Mouse (Mus musculus) urinary bladder, postnatal 10 days (tissue): Measurements from ENCODE around the gene Ppm1d.

Source experiments
- DNase-seq: peaks from one replicate; pipeline ENCODE4 v3.0.0; 2022; ENCODE audit warnings: low spot score

Ppm1d gene

DNA sequence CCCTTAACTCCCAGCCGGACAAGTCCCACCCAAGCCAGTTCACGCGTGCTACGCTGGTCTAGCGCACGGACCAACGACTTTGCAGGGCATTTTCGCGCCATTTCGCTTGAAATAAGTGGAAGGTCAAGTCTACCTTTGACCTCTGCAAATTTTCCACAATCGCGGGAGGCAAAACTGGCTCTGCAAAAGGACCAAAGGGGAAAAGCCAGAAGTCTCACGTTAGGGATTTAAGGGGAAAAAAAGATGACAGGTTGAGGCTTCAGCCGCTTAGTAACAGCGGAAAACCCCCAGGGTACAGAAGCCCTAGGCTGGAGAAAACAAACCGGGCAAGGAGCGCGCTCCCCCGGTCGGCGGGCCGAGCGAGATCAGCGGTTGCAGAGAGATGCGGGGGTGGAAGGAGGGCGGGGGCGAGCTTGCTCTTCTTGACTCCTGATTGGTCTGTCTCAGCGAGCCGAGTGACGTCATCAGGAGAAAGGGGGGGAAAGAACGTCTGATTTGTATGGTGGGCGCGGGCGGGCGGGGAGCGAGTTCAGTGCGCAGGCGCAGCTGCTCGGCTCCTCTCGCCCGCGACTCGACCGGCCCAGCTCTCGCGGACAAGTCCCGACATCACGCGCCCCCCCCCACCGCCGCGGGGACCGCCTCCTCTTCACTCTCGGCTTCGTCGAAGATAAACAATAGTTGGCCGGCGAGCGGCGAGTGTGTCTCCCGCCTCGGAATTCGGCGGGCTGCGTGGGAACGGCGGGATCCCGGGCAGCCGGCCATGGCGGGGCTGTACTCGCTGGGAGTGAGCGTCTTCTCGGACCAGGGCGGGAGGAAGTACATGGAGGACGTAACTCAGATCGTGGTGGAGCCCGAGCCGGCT is at the start of gene Ppm1d:
Ppm1d (plus strand) TSS at position 532 of the 862 bp plus-strand sequence.
- peak; percentile 96 for DNase-seq

GRCm38 (mm10) chr11:85264635-85265034 is 46.4 kb upstream of the Ppm1d start:
- no peak for DNase-seq

DNA sequence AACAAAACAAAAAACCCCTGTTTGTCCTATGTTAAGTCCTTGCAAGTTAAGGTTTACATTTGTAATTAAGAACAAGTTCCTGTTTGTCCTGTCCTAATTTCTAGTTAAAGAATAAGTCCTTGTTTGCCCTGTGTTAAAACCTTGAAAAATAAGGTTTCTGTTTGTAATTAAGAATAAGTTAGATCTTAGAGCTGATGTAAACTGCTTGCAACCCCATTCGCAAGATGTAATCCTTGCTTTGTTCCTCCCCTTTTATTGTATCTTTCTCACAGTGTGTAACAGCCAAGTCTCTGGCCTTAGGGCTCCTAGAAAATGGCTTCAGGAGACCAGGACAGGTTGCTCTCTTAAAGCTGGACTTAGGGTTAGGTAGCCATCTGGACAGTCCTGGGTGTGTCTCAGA is 43.7 kb upstream of the Ppm1d start:
- no peak for DNase-seq

- DNase-seq, result no peak
Measured at GRCm38 (mm10) chr11:85270631-85271030, 40.4 kb upstream of the Ppm1d start.

DNA sequence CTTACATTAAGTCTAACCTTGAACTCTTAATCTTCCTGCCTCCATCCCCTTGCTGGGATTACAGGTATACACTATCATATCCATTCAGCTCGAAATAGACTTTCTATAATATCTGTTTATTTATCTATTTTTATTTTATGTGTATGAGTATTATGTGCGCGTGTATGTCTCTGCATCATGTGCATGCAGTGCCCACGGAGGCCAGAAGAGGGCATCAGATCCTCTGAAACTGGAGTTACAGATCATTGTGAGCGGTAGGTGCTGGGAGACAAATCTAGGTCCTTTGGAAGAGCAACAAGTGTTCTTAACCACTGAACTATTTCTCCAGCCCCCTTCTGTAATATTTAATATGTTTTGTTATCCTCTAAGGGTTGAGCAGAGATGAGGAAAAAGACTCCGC is 37.7 kb upstream of the Ppm1d start:
- no peak for DNase-seq

- DNase-seq, result no peak
Measured at GRCm38 (mm10) chr11:85275151-85275550, 35.9 kb upstream of the Ppm1d start.

- DNase-seq, result no peak
Measured at GRCm38 (mm10) chr11:85277609-85278008, 33.4 kb upstream of the Ppm1d start.

DNA sequence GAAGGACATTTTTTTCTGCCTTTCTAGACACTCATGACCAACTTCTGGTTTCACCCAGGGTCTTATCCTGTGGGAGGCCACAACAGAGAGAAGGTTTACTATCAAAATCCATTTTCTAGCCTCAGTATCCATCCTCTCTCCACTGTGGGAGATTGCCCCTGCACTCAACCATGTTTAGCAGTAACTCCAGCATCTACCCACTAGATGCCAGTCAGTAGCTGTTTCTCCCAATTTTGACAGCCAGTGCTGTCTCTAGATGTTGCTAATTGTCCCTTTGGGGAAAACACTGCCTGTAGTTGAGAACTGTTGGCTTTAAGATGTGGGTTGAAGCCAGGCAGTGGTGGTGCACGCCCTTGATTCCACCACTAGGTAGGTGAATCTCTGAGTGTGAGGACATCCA is 32.9 kb upstream of the Ppm1d start:
- DNase-seq, result no peak

DNA sequence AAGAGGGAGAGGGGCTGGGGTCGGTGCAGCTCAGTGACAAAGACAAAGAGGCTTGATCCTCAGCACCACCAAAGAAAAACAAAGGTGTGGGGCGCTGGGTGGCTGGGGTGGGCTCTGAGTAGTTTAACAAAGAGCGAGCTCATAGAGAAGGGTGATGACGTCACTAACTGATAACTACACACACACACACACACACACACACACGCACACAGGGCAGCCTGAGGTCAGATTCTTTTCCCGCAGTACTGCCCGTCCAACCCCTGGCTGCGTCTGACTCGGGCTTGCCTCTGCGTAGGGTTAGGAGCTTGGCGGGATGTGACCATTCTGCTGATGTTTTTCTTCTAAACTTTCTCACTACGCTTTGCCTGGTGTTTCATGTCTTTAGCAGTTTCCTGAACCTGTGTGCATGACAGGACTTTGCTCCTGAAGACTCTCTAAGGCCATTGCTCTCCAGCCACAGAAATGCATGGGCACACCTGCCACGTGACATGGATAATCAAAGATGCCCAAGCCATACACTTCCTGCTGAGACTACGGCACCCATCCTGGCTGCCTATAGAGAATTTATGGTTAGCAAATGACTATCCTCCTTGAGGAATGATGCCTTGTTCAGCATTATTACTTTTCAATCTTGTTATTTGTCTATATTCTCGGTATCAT is 29.7 kb upstream of the Ppm1d start:
- DNase-seq, result no peak

DNA sequence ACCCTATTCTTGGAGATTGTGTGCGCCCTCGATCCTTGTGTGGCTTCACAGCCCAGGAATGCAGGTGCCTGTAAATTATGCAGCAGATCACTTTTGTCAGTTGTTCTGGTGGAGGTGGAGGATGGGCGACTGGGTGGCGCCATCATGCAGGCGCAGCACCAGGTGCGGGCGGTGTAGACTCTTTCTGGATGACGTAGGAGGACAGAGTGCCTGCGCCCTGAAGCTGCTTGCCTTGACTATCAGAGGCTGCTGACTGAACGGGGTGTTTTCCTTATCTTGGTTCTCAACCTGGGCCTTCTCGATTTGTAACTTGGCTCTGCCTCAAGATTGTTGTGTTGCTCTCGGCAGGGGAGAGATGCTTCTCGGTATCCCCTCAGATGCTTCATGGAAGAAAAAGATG is 13.1 kb upstream of the Ppm1d start:
- DNase-seq, result no peak

GRCm38 (mm10) chr11:85299880-85300279 is 11.2 kb upstream of the Ppm1d start:
- no peak for DNase-seq

GRCm38 (mm10) chr11:85301161-85301560 is 9.9 kb upstream of the Ppm1d start:
- DNase-seq, result no peak

DNA sequence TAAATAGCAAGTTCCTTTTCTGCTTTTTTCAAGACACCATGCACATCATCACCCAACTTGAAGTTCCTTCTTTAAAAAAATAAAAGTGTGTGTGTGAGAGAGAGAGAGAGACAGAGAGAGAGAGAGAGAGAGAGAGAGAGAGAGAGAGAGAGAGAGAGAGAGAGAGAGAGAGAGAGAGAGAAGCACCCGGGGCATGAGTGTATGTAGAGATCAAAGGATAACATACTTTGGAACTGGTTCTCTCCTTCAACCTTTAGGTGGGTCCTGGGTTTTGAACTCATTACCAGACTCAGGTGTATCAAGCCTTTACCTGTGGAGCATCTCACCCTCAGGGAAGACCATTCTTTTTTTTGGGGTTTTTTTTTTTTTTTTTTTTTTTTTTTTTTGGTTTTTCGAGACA is 9.2 kb upstream of the Ppm1d start:
- no peak for DNase-seq

- DNase-seq, result no peak
Measured at GRCm38 (mm10) chr11:85306577-85307260, 4.3 kb upstream of the Ppm1d start.

GRCm38 (mm10) chr11:85308799-85309198 is 2.2 kb upstream of the Ppm1d start:
- DNase-seq, result no peak

- no peak for DNase-seq
Measured at GRCm38 (mm10) chr11:85310407-85310712, 684 bp upstream of the Ppm1d start.

- DNase-seq, result no peak
Measured at GRCm38 (mm10) chr11:85311645-85312490, 824 bp downstream of the Ppm1d start.

DNA sequence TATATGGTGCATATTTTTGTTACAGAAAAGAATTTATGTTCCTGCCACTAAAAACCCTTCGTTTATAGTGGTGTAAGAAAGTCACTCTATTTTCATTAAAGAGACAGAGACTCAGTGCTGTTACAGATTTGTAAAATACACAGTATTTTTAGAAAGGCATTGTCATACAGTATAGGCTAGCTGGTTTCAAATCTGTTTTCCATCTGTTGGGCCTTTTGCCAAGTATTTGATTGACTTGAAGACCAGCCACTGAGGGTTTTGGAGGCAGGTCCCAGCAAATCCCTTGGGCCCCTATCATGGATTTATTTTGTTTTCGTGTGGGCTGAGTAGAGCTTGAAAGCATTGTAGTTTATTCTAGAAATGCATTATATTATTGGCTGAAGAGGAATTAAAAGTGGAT is 1.8 kb downstream of the Ppm1d start:
- no peak for DNase-seq

DNA sequence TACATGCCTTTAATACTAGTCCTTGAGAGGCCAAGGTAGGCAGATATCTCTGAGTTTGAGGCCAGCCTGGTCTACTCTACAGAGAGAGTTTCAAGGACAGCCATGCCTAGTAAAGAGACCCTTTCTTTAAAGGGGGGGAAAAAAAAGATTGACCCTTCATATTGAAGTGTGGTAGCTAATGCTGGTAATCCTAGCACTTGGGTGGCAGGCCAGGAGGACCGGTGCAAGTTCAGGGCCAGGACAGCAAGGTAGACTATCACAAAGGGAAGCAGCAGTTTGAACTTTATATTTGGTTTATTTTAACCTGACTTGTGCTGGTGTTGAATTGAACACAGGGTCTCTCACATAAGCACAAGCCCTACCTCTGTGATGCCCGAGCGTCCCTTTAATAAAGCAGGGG is 2.3 kb downstream of the Ppm1d start:
- no peak for DNase-seq

GRCm38 (mm10) chr11:85323567-85324330 is 12.7 kb downstream of the Ppm1d start:
- no peak for DNase-seq

DNA sequence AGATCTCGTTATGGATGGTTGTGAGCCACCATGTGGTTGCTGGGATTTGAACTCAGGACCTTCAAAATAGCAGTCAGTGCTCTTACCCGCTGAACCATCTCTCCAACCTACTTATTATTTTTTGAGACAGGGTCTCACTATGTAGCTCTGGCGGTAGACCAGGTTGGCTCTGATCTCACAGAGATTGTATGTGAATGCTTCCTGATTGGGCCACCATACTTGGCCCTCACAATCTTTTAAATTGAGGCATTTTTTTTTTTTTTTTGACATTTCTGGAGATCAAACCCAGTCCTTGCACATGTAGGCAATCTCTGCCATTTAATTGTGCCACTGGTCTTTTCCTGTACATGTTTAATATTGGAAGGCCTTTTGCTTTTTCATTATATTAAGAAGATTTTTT is 17.7 kb downstream of the Ppm1d start:
- no peak for DNase-seq
